Mouse (Mus musculus): ENCODE measurements around the gene Gm11596. TPM values are rescaled to one million over a fixed set of nuclear protein-coding genes. Genes with fewer than 3 reads are reported as not detected.
"Not testable (repeated sequence)": the region's sequence is repeated elsewhere in the genome, so short reads cannot be mapped to it uniquely, and the experiment has no call there.

Gm11596 gene
- total RNA-seq (2021), result not detected
- long read RNA-seq, experiment 1, result 0 reads
- long read RNA-seq, experiment 2, result 0 reads

GRCm38 (mm10) chr11:99793367-99793766 lies at the start of gene Gm11596:
Gm11596 (minus strand) TSS chr11:99793467.
- no peak for DNase-seq (ENCODE audit: low spot score)

GRCm38 (mm10) chr11:99842185-99842584 lies 48.9 kb upstream of the Gm11596 start:
- no peak for DNase-seq (ENCODE audit: low spot score)

GRCm38 (mm10) chr11:99837966-99838365 lies 44.7 kb upstream of the Gm11596 start, which contains the start of gene 2300003K06Rik:
2300003K06Rik (minus strand) TSS chr11:99838066.
- DNase-seq (ENCODE audit: low spot score), result no peak

GRCm38 (mm10) chr11:99815566-99815965 lies 22.3 kb upstream of the Gm11596 start, which contains the start of gene Gm11564:
Gm11564 (minus strand) TSS chr11:99815666.
- DNase-seq (ENCODE audit: low spot score), result not testable (repeated sequence)

- not testable (repeated sequence) for DNase-seq (ENCODE audit: low spot score)
Measured at GRCm38 (mm10) chr11:99809792-99810191, 16.5 kb upstream of the Gm11596 start, which contains the start of gene Krtap4-13. Krtap4-13 (minus strand) TSS chr11:99809892.

GRCm38 (mm10) chr11:99804346-99804745 lies 11.1 kb upstream of the Gm11596 start, which contains the start of gene Gm11554:
Gm11554 (minus strand) TSS chr11:99804446.
- not testable (repeated sequence) for DNase-seq (ENCODE audit: low spot score)

GRCm38 (mm10) chr11:99798832-99799231 lies 5.6 kb upstream of the Gm11596 start, which contains the start of gene Gm11569:
Gm11569 (minus strand) TSS chr11:99798932.
- not testable (repeated sequence) for DNase-seq (ENCODE audit: low spot score)

- not testable (repeated sequence) for DNase-seq (ENCODE audit: low spot score)
Measured at GRCm38 (mm10) chr11:99784900-99785299, 8.4 kb downstream of the Gm11596 start, which contains the start of gene Krtap4-9. Krtap4-9 (plus strand) TSS chr11:99785200.

GRCm38 (mm10) chr11:99780604-99781003 lies 12.7 kb downstream of the Gm11596 start, which contains the start of gene Krtap4-8:
Krtap4-8 (minus strand) TSS chr11:99780704.
- no peak for DNase-seq (ENCODE audit: low spot score)

GRCm38 (mm10) chr11:99778401-99778800 lies 14.9 kb downstream of the Gm11596 start:
- DNase-seq (ENCODE audit: low spot score), result no peak

- DNase-seq (ENCODE audit: low spot score), result not testable (repeated sequence)
Measured at GRCm38 (mm10) chr11:99772813-99773212, 20.5 kb downstream of the Gm11596 start, which contains the start of gene Gm11595. Gm11595 (minus strand) TSS chr11:99772913.

- DNase-seq (ENCODE audit: low spot score), result no peak
Measured at GRCm38 (mm10) chr11:99768410-99768809, 24.9 kb downstream of the Gm11596 start.

GRCm38 (mm10) chr11:99758877-99759276 lies 34.4 kb downstream of the Gm11596 start:
- no peak for DNase-seq (ENCODE audit: low spot score)

- DNase-seq (ENCODE audit: low spot score), result no peak
Measured at GRCm38 (mm10) chr11:99743985-99744384, 49.3 kb downstream of the Gm11596 start.

Other genes starting within 250 kb of the Gm11596 start
- under 1 TPM in 1 of 2 experiments, not detected in 1; 0.32 TPM for gene Krtap3-3, start 242.6 kb downstream of the Gm11596 start, total RNA-seq (2021)
- gene Krtap3-2, start 236.6 kb downstream of the Gm11596 start, total RNA-seq (2021), result not detected
- gene Gm11939, start 234.0 kb downstream of the Gm11596 start, total RNA-seq (2021), result not detected
- gene Krtap3-1, start 226.8 kb downstream of the Gm11596 start, total RNA-seq (2021), result not detected
- not detected for gene Krtap1-5, start 212.5 kb downstream of the Gm11596 start, total RNA-seq (2021)
- not detected for gene Krtap1-4, start 209.8 kb downstream of the Gm11596 start, total RNA-seq (2021)
- not detected for gene Krtap1-3, start 202.1 kb downstream of the Gm11596 start, total RNA-seq (2021)
- not detected for gene Krtap9-3, start 195.4 kb downstream of the Gm11596 start, total RNA-seq (2021)
- not detected for gene Gm11938, start 190.2 kb downstream of the Gm11596 start, total RNA-seq (2021)
- gene Gm11937, start 183.3 kb downstream of the Gm11596 start, total RNA-seq (2021), result not detected
- not detected for gene Krtap2-4, start 178.6 kb downstream of the Gm11596 start, total RNA-seq (2021)
- gene Gm11562, start 173.0 kb downstream of the Gm11596 start, total RNA-seq (2021), result not detected
- gene Krtap4-1, start 165.2 kb downstream of the Gm11596 start, total RNA-seq (2021), result not detected
- not detected for gene Krtap4-2, start 158.4 kb downstream of the Gm11596 start, total RNA-seq (2021)
- gene Krtap4-7, start 149.4 kb downstream of the Gm11596 start, total RNA-seq (2021), result not detected
- gene Gm11555, start 143.2 kb downstream of the Gm11596 start, total RNA-seq (2021), result not detected
- not detected for gene Gm11563, start 134.5 kb downstream of the Gm11596 start, total RNA-seq (2021)
- not detected for gene Krtap4-6, start 127.5 kb downstream of the Gm11596 start, total RNA-seq (2021)
- not detected for gene Gm14190, start 102.7 kb downstream of the Gm11596 start, total RNA-seq (2021)
- not detected for gene Gm14180, start 59.2 kb downstream of the Gm11596 start, total RNA-seq (2021)
- not detected for gene Gm11595, start 20.6 kb downstream of the Gm11596 start, total RNA-seq (2021)
- not detected for gene Krtap4-8, start 12.8 kb downstream of the Gm11596 start, total RNA-seq (2021)
- gene Krtap4-9, start 8.3 kb downstream of the Gm11596 start, total RNA-seq (2021), result not detected
- not detected for gene Gm11569, start 5.5 kb upstream of the Gm11596 start, total RNA-seq (2021)
- not detected for gene Gm11554, start 11.0 kb upstream of the Gm11596 start, total RNA-seq (2021)
- not detected for gene Krtap4-13, start 16.4 kb upstream of the Gm11596 start, total RNA-seq (2021)
- not detected for gene Gm11564, start 22.2 kb upstream of the Gm11596 start, total RNA-seq (2021)
- gene 2300003K06Rik, start 44.6 kb upstream of the Gm11596 start, total RNA-seq (2021), result not detected
- not detected for gene Krtap4-16, start 58.1 kb upstream of the Gm11596 start, total RNA-seq (2021)
- not detected for gene Gm11568, start 64.5 kb upstream of the Gm11596 start, total RNA-seq (2021)
- gene Gm11559, start 71.0 kb upstream of the Gm11596 start, total RNA-seq (2021), result not detected
- not detected for gene Krtap9-1, start 79.9 kb upstream of the Gm11596 start, total RNA-seq (2021)
- gene Gm11567, start 85.7 kb upstream of the Gm11596 start, total RNA-seq (2021), result not detected
- gene Krtap31-1, start 114.5 kb upstream of the Gm11596 start, total RNA-seq (2021), result not detected
- gene Gm11565, start 121.3 kb upstream of the Gm11596 start, total RNA-seq (2021), result not detected
- gene Krtap31-2, start 142.8 kb upstream of the Gm11596 start, total RNA-seq (2021), result not detected
- not detected for gene Krtap9-5, start 155.0 kb upstream of the Gm11596 start, total RNA-seq (2021)
- not detected for gene Krtap29-1, start 185.6 kb upstream of the Gm11596 start, total RNA-seq (2021)
- not detected for gene Krtap16-1, start 193.1 kb upstream of the Gm11596 start, total RNA-seq (2021)
- gene Krtap17-1, start 200.5 kb upstream of the Gm11596 start, total RNA-seq (2021), result not detected
- gene Krt33a, start 222.7 kb upstream of the Gm11596 start, total RNA-seq (2021), result under 1 TPM in 1 of 2 experiments, not detected in 1; 0.21 TPM
- gene Krt33b, start 236.4 kb upstream of the Gm11596 start, total RNA-seq (2021), result not detected
- gene Krt34, start 248.1 kb upstream of the Gm11596 start, total RNA-seq (2021), result under 1 TPM in 1 of 2 experiments, not detected in 1; 0.25 TPM